Mouse (Mus musculus): ENCODE results near the gene Hip1r.
"Not testable (repeated sequence)": the region's sequence is repeated elsewhere in the genome, so short reads cannot be mapped to it uniquely, and the experiment has no call there.

The Hip1r gene

DNA sequence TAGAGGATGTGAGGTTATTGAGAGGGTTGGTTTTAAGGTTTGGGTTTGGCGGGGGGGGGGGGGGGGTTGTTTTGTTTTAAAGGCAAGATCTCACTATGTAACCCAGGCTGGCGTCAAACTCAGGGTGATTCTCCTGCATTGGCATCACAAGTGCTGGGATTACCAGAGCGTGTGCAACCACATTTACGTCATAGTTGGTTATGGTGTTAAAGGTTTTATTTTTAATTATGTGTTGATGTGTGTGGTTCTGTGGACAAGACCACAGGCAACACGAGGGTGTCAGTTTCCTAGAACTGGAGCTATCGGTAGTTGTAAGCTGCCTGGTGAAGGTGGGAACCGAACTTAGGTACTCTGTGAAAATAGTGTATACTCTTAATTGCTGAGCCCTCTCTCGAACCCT, 62.4 kb downstream of the Hip1r start:
- peak; percentile 93 for DNase-seq (ENCODE audit: low read depth, low spot score)

DNA sequence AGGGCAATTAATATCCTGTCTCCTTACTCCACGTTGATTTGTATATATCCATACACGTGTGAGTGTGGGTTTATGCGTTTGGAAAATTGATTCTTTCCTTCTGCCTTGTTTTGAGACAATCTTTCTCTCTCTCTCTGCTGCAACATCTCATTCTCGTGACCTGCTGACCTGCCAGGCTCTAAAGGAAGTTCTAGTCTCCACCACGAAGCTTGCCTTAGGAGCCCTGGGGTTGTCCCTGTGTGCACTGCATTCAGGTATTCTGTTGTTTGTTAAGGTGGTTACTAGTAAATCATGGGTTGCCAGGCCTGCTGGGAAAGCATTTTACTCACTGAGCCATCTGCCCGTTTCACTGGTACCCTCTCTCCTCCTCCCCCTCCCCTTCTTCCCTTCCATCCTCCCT, 62.9 kb downstream of the Hip1r start:
- peak; percentile 80 for DNase-seq (ENCODE audit: low read depth, low spot score)

DNA sequence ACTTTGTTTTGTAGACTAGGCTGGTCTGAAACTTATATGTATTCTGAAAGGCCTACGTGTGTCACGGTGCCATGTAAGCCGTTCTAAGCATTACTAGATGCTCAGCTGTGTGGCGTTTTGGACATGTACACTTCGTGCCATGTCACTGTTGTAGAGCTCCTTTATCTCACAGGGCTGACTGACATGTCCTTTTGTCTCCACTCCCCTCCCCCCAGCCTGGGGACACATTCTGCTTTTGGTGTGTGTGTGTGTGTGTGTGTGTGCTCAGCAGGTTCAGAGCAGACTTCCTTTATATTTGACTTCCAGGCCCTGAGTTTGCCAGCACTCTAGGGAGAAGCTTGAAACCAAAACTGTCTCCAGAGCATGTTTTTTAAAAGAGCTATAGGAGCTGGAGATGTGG, 63.4 kb downstream of the Hip1r start:
- peak; percentile 68 for DNase-seq (ENCODE audit: low read depth, low spot score)

DNA sequence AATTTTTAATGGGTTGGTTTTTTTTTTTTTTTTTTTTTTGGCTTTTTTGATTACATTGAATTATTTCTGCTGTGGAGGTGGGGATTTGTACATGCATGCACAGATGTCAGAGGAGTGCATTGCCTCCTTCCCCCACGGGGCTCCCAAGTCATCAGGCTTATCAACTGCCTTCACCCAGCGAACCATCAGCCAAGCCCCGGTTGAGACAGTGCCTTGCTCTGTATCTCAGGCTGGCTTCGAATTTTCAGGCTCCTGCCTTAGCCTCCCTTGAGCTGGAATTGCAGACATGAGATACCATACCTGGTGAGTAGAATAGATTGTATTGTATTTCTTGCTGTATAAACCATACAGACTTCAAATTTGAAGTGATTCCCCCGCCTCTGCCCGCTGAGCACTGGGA, 66.2 kb downstream of the Hip1r start:
- no peak for DNase-seq (ENCODE audit: low read depth, low spot score)

DNA sequence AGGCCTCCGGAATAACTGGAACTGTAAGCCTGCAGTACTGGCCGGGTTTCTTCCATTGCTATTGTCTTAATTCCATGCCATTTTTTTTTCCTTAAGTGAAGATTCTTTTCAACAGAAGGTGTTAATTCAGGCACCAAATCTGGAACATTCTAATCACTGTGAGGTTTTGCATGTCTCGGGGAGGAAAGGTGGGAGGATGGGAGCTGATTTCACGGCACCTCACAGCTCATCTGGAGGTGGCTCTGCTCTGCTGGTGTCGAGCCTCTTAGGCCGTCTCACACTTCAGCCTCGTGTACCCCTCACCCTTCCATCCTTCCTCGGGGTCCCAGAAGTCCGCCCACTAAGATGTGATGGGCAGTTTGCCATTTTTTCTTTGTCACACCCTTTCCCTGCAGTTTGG, 67.7 kb downstream of the Hip1r start:
- no peak for DNase-seq (ENCODE audit: low read depth, low spot score)

DNA sequence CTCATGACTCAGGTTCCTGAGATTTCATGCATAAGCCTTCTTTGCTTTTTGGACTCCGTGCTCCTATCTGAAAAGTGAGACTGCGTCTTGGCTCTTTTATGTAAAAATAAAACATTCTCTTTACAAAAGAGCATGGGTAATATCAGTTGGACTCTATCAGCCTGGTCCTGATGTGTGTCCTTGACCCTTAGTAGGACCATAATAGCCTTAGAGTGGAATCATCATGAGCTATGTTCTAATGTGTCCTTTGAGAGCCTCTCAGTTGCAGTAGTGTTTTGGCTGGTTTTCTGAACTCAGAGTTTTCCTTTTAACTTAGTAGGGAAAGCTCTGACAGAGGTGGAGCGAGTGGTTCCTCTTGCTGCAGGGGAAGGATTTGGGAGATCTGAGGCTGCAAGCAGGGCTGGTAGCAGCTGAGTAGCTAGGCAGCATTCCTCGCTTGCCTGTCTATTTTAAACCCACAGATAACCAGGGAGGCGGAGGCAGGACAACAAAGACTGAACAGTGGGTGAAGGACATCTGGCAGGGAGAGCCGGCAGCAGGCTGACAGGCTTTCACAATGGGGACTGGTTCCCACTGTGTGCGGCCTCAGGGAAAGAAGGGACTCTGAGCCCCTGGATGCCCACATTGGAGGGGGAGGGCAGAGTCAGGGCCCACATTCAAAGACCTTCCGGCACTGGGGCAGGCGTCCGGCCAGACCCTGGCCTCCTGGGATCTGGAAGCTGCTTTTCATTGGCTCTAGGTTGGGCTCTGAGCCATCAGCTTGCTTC, 70.0 kb downstream of the Hip1r start:
- no peak for DNase-seq (ENCODE audit: low read depth, low spot score)

DNA sequence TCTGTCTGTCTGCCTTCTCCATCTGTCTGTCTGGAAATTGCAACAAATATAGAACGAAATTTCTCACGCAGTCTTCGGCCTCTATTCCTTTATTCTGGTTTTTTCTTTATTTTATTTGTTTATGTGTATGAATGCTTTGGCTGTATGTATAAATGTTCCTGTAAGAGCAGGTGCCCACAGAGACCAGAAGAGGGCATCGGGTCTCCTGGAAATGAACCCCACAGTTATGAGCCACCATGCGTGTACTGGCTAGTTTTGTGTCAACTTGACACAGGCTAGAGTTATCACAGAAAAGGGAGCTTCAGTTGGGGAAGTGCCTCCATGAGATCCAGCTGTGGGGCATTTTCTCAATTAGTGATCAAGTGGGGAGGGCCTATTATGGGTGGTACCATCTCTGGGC, 70.6 kb downstream of the Hip1r start:
- DNase-seq (ENCODE audit: low read depth, low spot score) = no peak

DNA sequence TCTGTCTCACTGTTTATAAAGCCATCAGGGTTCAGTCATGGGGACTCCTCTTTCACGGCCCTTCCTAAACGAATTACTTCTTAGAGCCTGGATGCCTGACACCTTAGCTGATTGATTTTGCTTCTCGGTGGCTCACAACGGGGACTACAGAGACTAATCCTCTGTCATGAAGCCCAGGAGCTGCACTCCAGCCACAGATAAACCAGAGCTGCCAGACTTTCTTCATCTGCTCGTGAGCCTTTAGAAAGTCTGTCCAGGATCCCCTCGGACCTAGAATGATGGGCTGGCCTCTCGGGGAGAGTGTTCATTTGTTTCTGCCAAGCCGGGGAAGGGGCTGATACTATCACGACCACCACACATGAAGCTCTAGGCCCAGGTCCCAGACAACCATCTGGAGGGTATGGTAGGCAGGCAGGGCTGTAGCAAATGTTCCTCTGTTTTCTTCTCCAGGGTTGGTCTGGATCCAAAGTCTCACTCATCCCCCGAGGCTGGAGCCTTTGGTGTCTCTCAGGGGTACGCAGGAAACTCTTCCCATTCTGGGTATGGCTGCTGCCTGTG, 72.1 kb downstream of the Hip1r start:
- no peak for DNase-seq (ENCODE audit: low read depth, low spot score)

DNA sequence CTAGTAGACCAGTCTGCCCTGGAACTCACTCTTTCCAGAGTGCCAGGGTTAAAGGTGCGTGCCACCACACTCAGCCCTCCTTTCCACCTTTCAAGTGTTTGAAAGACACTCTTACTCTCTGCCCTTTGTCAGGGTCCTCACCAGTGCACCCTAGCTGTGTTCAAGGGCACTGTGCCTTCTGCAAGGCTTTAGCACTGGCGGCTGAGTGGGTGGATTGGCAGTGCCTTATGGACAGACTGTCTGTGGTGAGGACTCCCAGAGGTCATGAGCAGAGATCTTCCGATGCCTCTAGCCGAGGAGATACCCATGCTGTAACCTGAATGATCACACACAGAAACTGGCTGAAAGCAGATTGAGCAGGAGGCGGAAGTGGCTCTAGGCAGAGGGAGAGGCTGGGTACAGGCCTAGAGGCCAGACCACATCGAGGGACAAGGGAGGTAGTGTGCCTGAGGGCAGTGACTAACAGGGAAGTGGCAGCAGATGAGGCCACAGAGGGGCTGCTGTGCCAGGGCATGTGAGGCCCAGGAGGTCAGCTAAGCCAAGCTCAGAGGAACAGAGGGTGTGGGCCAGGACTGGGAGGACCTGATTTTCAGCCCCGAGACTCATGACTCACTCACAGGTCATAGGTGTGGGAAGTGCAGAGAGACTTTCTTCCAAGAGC, 73.4 kb downstream of the Hip1r start:
- DNase-seq (ENCODE audit: low read depth, low spot score) = no peak

DNA sequence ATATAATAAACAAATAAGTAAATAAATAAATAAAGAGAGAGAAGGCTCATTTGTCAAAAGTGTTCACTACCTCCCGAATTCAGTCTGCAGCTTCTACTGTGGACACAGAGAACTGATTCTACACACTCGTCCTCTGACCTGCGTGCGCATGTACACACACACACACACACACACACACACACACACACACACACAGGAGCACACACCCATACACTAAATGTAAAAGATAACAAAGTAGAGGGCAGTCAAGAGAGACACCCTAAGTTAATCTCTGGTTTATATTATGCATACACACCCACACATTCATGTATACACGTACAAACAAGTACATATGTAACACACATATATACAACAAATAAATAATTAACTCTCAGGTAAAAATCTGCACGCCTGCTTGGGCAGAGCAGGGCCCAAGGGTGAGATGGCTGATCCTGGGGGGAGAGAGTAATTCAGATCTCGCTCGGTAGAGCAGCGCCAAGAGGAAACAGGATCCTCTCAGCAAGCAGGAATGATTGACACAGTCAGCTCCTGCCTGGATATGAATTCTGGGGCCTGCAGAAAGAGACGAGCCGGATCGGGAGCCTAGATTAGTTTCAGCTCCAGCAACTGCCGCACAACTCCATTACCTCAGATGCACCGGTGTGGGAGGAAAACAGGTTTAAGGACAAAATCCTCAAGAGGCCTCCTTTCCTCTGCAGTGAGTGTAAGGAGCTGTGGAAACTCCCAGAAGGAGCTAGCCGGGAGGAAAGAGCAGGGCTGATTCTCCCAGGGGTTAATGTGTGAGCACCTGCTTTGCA, 76.0 kb downstream of the Hip1r start:
- no peak for DNase-seq (ENCODE audit: low read depth, low spot score)

DNA sequence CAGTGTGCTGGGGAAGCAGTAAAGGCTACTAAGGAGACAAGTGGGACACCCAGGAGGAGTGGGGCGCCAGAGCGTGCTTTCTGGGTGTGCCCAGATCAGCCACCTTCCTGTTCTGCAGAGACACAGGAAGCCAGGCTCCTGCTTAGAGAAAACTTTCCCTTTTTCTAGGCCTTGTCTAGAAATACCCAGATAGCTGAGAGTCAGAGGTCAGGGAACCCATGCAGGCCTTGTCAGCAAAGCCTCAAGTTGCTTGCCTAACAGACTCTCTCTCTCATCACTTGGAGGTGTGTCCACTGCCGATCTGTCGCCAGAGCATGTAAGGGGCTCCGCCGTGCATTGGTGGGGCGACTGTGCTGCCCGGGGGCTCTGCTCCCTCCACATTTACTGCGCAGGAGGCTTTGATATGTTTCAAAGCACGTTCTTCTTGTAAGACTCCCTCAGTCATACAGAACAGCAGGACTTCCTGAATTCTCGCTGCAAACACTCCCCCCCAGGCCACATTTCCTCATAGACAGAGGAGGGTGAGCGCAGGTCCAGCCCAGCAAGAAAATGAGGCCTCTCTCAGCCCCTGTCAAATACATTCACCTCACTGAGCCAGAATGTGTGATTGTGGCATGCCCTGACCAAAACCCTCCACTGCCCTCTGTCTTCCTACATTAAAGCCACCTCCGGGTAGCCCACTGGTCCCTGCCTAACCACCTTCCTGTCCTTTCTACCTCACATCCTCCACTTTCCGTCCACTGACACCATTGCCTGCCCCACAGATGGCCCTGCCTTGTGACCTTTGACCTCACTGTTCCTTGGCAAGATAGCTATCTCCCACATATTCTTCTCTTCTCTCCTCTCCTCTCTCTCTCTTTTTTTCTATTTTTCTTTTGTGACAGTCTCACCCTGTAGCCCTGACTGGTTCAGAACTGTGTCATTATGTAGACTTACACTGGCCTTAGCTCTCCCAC, 76.9 kb downstream of the Hip1r start:
- peak; percentile 57 for DNase-seq (ENCODE audit: low read depth, low spot score)

DNA sequence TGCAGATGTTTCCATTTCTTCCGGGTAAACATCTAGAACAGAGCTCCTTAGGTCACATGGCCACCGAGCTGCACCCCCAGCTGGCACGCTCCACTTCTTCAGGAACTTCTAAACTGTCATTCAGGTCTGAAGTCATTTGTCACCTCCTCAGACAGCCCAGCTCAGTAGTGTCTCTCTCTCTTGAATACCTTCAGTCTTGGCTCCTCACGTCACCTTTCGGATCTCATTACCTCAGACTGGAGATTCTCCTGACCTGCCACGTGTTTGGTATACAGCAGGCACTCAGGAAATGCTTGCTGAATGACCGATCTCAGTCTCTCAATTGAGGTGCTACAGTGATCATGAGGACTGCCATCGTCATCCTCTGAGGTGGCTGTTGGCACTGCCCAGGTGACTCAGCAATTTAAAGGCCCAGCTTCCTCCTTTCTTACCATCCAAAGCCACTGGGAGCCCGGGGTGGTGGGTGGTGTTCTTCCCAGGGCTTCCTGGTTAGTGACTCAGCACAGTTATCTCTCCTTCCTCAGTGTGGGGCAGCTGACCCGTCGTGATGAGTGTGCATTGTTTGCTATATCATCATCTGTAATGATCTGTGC, 78.6 kb downstream of the Hip1r start:
- DNase-seq (ENCODE audit: low read depth, low spot score) = peak; percentile 53

DNA sequence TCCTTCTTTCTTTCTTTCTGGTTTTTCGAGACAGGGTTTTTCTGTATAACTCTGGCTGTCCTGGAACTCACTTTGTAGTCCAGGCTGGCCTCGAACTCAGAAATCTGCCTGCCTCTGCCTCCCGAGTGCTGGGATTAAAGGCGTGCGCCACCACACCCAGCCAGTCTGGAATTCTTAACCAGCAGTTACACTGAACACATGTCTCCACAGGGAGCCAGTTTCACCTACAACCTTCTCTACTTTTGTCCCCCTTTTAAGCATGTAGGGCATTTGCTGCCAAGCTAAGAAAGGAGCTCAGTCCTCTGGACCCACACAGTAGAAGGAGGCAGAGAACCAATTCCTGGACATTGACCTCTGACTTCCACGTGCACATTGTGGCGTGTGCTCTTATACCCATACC, 79.2 kb downstream of the Hip1r start:
- not testable (repeated sequence) for DNase-seq (ENCODE audit: low read depth, low spot score)

Data from CD4-positive helper T cell, adult 2 months (primary cell).